25 mouse cellular contexts compared by ENCODE assay signal in genomic region chr13:97589626-97590025, GRCm38 (mm10).
DNase-seq lines count a peak whose midpoint lies in the region; ATAC-seq and TF ChIP-seq lines count a peak whose summit lies in the region.
"Had no signal": no experiment of that assay in that cellular context is flagged by ENCODE, and none has a peak within 500 bp of the region (broad histone marks: within the 10 kb centered on the region; RNA-seq: fewer than 3 reads in every experiment).

No protein-coding gene starts in this region.

- intact Hi-C loops in left cerebral cortex, postnatal 14 days (cut with DNase I), result no loop called here

- H3K27me3 ChIP-seq in ES-Bruce4 (ENCODE audit: control insufficient read depth, insufficient read depth, low read length, poor library complexity, severe bottlenecking), result no peaks in the 10 kb centered on the region
- no peaks in the 10 kb centered on the region for H3K27me3 ChIP-seq in limb, embryonic 10.5 days (ENCODE audit: low read depth, poor library complexity, severe bottlenecking)
- H3K27me3 ChIP-seq in hindbrain, postnatal 0 days (ENCODE audit: insufficient read depth, low read length), result no peaks in the 10 kb centered on the region
- H3K27me3 ChIP-seq in forebrain, embryonic 15.5 days, result no peaks in the 10 kb centered on the region
- H3K27me3 ChIP-seq: embryonic facial prominence, embryonic 13.5 days; embryonic facial prominence, embryonic 15.5 days; forebrain, embryonic 12.5 days had no signal

- H3K27ac ChIP-seq in ES-Bruce4 (ENCODE audit: insufficient read depth, low read length) (peak overlapping the region; percentile 77), ES-E14 (ENCODE audit: insufficient read depth, low read depth, low read length, poor library complexity, severe bottlenecking) (peak overlapping the region; percentile 85)
- H3K27ac ChIP-seq in limb, embryonic 10.5 days, result peak overlapping the region; percentile 9; the same call in 1 of the 2 replicates
- no peak overlapping the region for H3K27ac ChIP-seq in hindbrain, postnatal 0 days
- no peak overlapping the region for H3K27ac ChIP-seq in forebrain, embryonic 15.5 days (replicated peaks)
- H3K27ac ChIP-seq: embryonic facial prominence, embryonic 13.5 days; embryonic facial prominence, embryonic 15.5 days; forebrain, embryonic 12.5 days had no signal

- no peak overlapping the region for H3K4me2 ChIP-seq in hindbrain, postnatal 0 days (ENCODE audit: low read depth, low read length)
- H3K4me2 ChIP-seq in forebrain, embryonic 15.5 days (replicated peaks), result no peak overlapping the region
- H3K4me2 ChIP-seq: embryonic facial prominence, embryonic 13.5 days; embryonic facial prominence, embryonic 15.5 days; forebrain, embryonic 12.5 days had no signal

- WGBS in limb, embryonic 10.5 days, result 71% methylated on average over 8 of the region's 8 CpGs
- WGBS in hindbrain, postnatal 0 days, result 79% methylated on average over 8 of the region's 8 CpGs
- 83% methylated on average over 8 of the region's 8 CpGs for whole genome bisulfite sequencing in forebrain, embryonic 15.5 days

- H3K9me3 ChIP-seq in ES-Bruce4 (replicated peaks; ENCODE audit: control insufficient read depth, insufficient read depth, low read length, poor library complexity, severe bottlenecking) (peaks cover 4% of the 10 kb centered on the region; the same call in 1 of the 2 replicates), ES-E14 (ENCODE audit: control insufficient read depth, insufficient read depth, low read depth, low read length) (no peaks in the 10 kb centered on the region)
- H3K9me3 ChIP-seq in limb, embryonic 10.5 days (replicated peaks), result no peaks in the 10 kb centered on the region
- no peaks in the 10 kb centered on the region for H3K9me3 ChIP-seq in hindbrain, postnatal 0 days (ENCODE audit: low read length)
- H3K9me3 ChIP-seq in forebrain, embryonic 15.5 days, result no peaks in the 10 kb centered on the region
- H3K9me3 ChIP-seq: embryonic facial prominence, embryonic 13.5 days; embryonic facial prominence, embryonic 15.5 days; forebrain, embryonic 12.5 days had no signal

- TF ChIP-seq POLR2A in ES-Bruce4 (IDR thresholded peaks at IDR 0.05; ENCODE audit: insufficient read depth, low read length), result no peak

- H3K4me3 ChIP-seq in ES-Bruce4 (ENCODE audit: low read depth, low read length), result no peak overlapping the region
- H3K4me3 ChIP-seq in ES-E14 (ENCODE audit: insufficient read depth in 1 of 2, low read depth in 1 of 2, low read length in 2 of 2, poor library complexity in 1 of 2, severe bottlenecking in 1 of 2), result no peak overlapping the region
- H3K4me3 ChIP-seq in limb, embryonic 10.5 days, result no peak overlapping the region
- no peak overlapping the region for H3K4me3 ChIP-seq in hindbrain, postnatal 0 days (ENCODE audit: low read length)
- no peak overlapping the region for H3K4me3 ChIP-seq in forebrain, embryonic 15.5 days
- H3K4me3 ChIP-seq: embryonic facial prominence, embryonic 13.5 days; embryonic facial prominence, embryonic 15.5 days; erythroblast, embryonic 14.5 days; forebrain, embryonic 10.5 days; forebrain, embryonic 12.5 days had no signal

- H3K9ac ChIP-seq in ES-Bruce4 (ENCODE audit: low read depth, poor library complexity, severe bottlenecking) (peak overlapping the region; percentile 57; the same call in 1 of the 2 replicates), ES-E14 (ENCODE audit: insufficient read depth, low read depth, low read length, poor library complexity, severe bottlenecking) (no peak overlapping the region)
- no peak overlapping the region for H3K9ac ChIP-seq in hindbrain, postnatal 0 days (replicated peaks; ENCODE audit: low read length)
- H3K9ac ChIP-seq in forebrain, embryonic 15.5 days (replicated peaks), result no peak overlapping the region
- H3K9ac ChIP-seq: embryonic facial prominence, embryonic 13.5 days; embryonic facial prominence, embryonic 15.5 days; forebrain, postnatal 0 days had no signal

- H3K36me3 ChIP-seq in ES-Bruce4 (ENCODE audit: control insufficient read depth, insufficient read depth, low read length, poor library complexity, severe bottlenecking) (no peaks in the 10 kb centered on the region), ES-E14 (ENCODE audit: control insufficient read depth, insufficient read depth, low read length, poor library complexity, severe bottlenecking) (no peaks in the 10 kb centered on the region)
- no peaks in the 10 kb centered on the region for H3K36me3 ChIP-seq in limb, embryonic 10.5 days
- no peaks in the 10 kb centered on the region for H3K36me3 ChIP-seq in hindbrain, postnatal 0 days (ENCODE audit: insufficient read depth, low read length)
- H3K36me3 ChIP-seq in forebrain, embryonic 15.5 days, result no peaks in the 10 kb centered on the region
- H3K36me3 ChIP-seq: embryonic facial prominence, embryonic 13.5 days; embryonic facial prominence, embryonic 15.5 days; forebrain, embryonic 10.5 days; forebrain, embryonic 12.5 days had no signal

- H3K4me1 ChIP-seq in ES-Bruce4 (ENCODE audit: control insufficient read depth, insufficient read depth, low read length), result peaks cover 6% of the 10 kb centered on the region
- peaks cover 12 to 22% of the 10 kb centered on the region in 2 experiments for H3K4me1 ChIP-seq in ES-E14 (ENCODE audit: control insufficient read depth in 2 of 2, insufficient read depth in 2 of 2, low read length in 2 of 2, poor library complexity in 1 of 2)
- H3K4me1 ChIP-seq in limb, embryonic 10.5 days, result peaks cover 26% of the 10 kb centered on the region
- no peaks in the 10 kb centered on the region for H3K4me1 ChIP-seq in hindbrain, postnatal 0 days (ENCODE audit: insufficient read depth, low read length)
- H3K4me1 ChIP-seq in forebrain, embryonic 15.5 days, result no peaks in the 10 kb centered on the region

- DNase-seq in ES-E14 (ENCODE audit: low read depth, low spot score), result no peak
- DNase-seq in WW6 (ENCODE audit: low read depth, low spot score), result peak; percentile 52
- DNase-seq in limb, embryonic 10.5 days (ENCODE audit: low spot score), result no peak
- DNase-seq in hindbrain, postnatal 0 days (ENCODE audit: low spot score), result no peak
- no peak for DNase-seq in cerebellum, postnatal 36 days
- DNase-seq in left cerebral cortex, postnatal 14 days (ENCODE audit: low spot score in 2 of 2), result no peak
- DNase-seq: adrenal gland, adult 8-10 months; adrenal gland, postnatal 14 days; adrenal gland, postnatal 36 days; cerebellum, adult 11-12 months; cerebellum, adult 2 months; cerebellum, adult 9-10 months; cerebellum, postnatal 10 days; cerebellum, postnatal 25 days; embryo, embryonic 11 days; forebrain, postnatal 0 days had no signal

- TF ChIP-seq CTCF in ES-Bruce4 (IDR thresholded peaks at IDR 0.05; ENCODE audit: low read depth, low read length), result no peak
- no peak for TF ChIP-seq CTCF in hindbrain, postnatal 0 days (IDR thresholded peaks at IDR 0.05; ENCODE audit: low read depth)

- in situ Hi-C loops in ES-E14 (cut with MboI; ENCODE audit: low sequenced_read_pairs in 2 of 2, unreplicated experiment in 2 of 2), result no loop called here

- ATAC-seq in hindbrain, postnatal 0 days, result no peak
- no peak for ATAC-seq in forebrain, embryonic 15.5 days (replicated peaks)
- ATAC-seq: activated CD4-positive, CD25-positive, alpha-beta regulatory T cell, adult 4 months; forebrain, embryonic 14.5 days; forebrain, postnatal 0 days had no signal

- peak; percentile 95 for TF ChIP-seq EP300 in ES-Bruce4 (IDR thresholded peaks at IDR 0.05; ENCODE audit: insufficient read depth, low read depth, low read length)

TF ChIP-seq in ES-E14, 5 proteins besides CTCF, POLR2A, EP300 and RAD21:
- TF ChIP-seq ZNF384 (IDR thresholded peaks at IDR 0.05; ENCODE audit: low read depth, low read length) (no peak), CHD2 (IDR thresholded peaks at IDR 0.05; ENCODE audit: low read depth, low read length) (0 out of 2 replicates have a peak, but pooled peaks have one; percentile 12)

Comparison
In these comparisons a context has a peak if more than half of its experiments do, and no peak if none do; other contexts are left out.
1. H3K27ac ChIP-seq: peak in ES-Bruce4 (single experiment), ES-E14 (single experiment) and limb, embryonic 10.5 days (single experiment); none in hindbrain, postnatal 0 days (single experiment) and forebrain, embryonic 15.5 days (single experiment).